Mouse (Mus musculus): ENCODE measurements around the gene Wdr83. TPM values are rescaled to one million over a fixed set of nuclear protein-coding genes. Genes with fewer than 3 reads are reported as not detected.

The Wdr83 gene
- total and polyA plus RNA-seq, 3 experiments, result 27.0 to 58.4 TPM; not detected in 1

DNA sequence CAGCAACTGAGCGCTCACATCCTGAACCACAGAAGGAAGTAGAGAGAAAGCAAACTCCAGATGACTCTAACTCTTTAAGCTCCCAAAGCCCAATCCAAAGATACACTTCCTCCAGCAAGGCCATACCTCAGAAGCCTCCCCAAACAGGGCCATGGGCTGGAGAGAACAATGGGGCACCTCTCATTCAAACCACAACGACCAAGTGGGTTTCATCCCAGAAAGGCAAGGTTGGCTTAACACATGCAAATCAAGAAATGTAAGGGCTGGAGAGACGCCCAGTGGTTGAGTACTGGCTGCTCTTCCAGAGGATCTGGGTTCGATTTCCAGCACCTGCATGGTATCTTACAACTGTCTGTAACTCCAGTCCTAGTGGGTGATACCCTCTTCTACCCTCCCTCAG lies 34.4 kb upstream of the Wdr83 start:
- no peak for TF ChIP-seq NRF1 (IDR thresholded peaks at IDR 0.05; ENCODE audit: insufficient read depth, low read depth, low read length, poor library complexity, severe bottlenecking)
- no peak for TF ChIP-seq MEF2A (IDR thresholded peaks at IDR 0.05; ENCODE audit: extremely low read depth, insufficient replicate concordance, low read depth, low read length, poor library complexity, severe bottlenecking)
- no peak for TF ChIP-seq ELF1 (IDR thresholded peaks at IDR 0.05; ENCODE audit: low read depth, low read length)
- no peak for TF ChIP-seq CTCF (IDR thresholded peaks at IDR 0.05 in 2 of 3, conservative IDR thresholded peaks at IDR 0.05 in 1 of 3; ENCODE audit: control insufficient read depth in 1 of 3, insufficient read depth in 1 of 3, low read depth in 2 of 3, low read length in 3 of 3, poor library complexity in 1 of 3, severe bottlenecking in 1 of 3)
- TF ChIP-seq POLR2A (IDR thresholded peaks at IDR 0.05; ENCODE audit: control insufficient read depth in 1 of 2, insufficient read depth in 1 of 2, low read depth in 1 of 2, low read length in 2 of 2, poor library complexity in 1 of 2), result no peak
- TF ChIP-seq JUND (IDR thresholded peaks at IDR 0.05; ENCODE audit: low read depth, low read length), result no peak
- no peak for TF ChIP-seq HCFC1 (IDR thresholded peaks at IDR 0.05; ENCODE audit: low read depth, low read length)
- TF ChIP-seq CHD2 (IDR thresholded peaks at IDR 0.05; ENCODE audit: low read length), result no peak
- TF ChIP-seq BHLHE40 (IDR thresholded peaks at IDR 0.05; ENCODE audit: borderline replicate concordance, low read depth, low read length), result no peak
- TF ChIP-seq RCOR1 (IDR thresholded peaks at IDR 0.05; ENCODE audit: low read depth, low read length), result no peak
- no peak for TF ChIP-seq USF1 (IDR thresholded peaks at IDR 0.05; ENCODE audit: low read depth, low read length)
- no peak for TF ChIP-seq MAZ (IDR thresholded peaks at IDR 0.05; ENCODE audit: low read depth, low read length)
- no peak for TF ChIP-seq SMC3 (IDR thresholded peaks at IDR 0.05; ENCODE audit: low read depth, low read length)
- no peak for DNase-seq (ENCODE audit: low read depth, low spot score)
- Histone ChIP-seq H3K27me3 (ENCODE audit: control insufficient read depth in 1 of 2, insufficient read depth in 2 of 2, low read length in 2 of 2) (no peaks in the 10 kb centered on the region), H3K27ac (ENCODE audit: control insufficient read depth, low read depth, low read length) (no peak overlapping the region), H3K4me1 (ENCODE audit: control insufficient read depth in 1 of 2, insufficient read depth in 2 of 2, low read length in 2 of 2) (no peaks in the 10 kb centered on the region), H3K9me3 (replicated peaks; ENCODE audit: insufficient read depth, low read length) (no peaks in the 10 kb centered on the region), H3K9ac (ENCODE audit: control insufficient read depth, low read depth, low read length, poor library complexity, severe bottlenecking) (no peak overlapping the region), H3K79me2 (ENCODE audit: control insufficient read depth, insufficient read depth, low read length, poor library complexity) (no peaks in the 10 kb centered on the region), H3K4me3 (ENCODE audit: control insufficient read depth in 1 of 2, insufficient read depth in 1 of 2, low read depth in 2 of 2, low read length in 2 of 2) (no peak overlapping the region), H3K36me3 (ENCODE audit: control insufficient read depth in 1 of 2, insufficient read depth in 2 of 2, low read length in 2 of 2) (no peaks in the 10 kb centered on the region)

DNA sequence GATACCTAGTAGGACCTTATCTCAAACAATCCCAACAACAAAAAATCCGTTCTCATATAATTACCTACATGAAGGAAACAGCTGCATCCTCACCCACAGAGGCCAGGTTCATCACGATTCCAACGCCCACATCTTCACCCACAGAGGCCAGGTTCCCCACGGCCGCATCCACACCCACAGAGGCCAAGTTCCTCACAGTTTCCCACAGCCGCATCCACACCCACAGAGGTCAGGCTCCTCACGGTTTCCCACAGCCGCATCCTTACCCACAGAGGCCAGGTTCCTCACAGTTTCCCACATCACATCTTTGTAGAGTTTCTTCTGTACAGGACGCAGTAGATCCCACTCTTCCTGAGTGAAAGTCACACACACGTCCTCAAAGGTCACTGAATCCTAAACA lies 32.1 kb upstream of the Wdr83 start:
- no peaks in the 10 kb centered on the region for H3K27me3 ChIP-seq (ENCODE audit: control insufficient read depth in 1 of 2, insufficient read depth in 2 of 2, low read length in 2 of 2)
- H3K36me3 ChIP-seq (ENCODE audit: control insufficient read depth in 1 of 2, insufficient read depth in 2 of 2, low read length in 2 of 2), result no peaks in the 10 kb centered on the region
- H3K9me3 ChIP-seq (replicated peaks; ENCODE audit: insufficient read depth, low read length), result no peaks in the 10 kb centered on the region
- no peak overlapping the region for H3K4me3 ChIP-seq (ENCODE audit: control insufficient read depth in 1 of 2, insufficient read depth in 1 of 2, low read depth in 2 of 2, low read length in 2 of 2)
- no peak overlapping the region for H3K9ac ChIP-seq (ENCODE audit: control insufficient read depth, low read depth, low read length, poor library complexity, severe bottlenecking)
- no peak for TF ChIP-seq UBTF (IDR thresholded peaks at IDR 0.05; ENCODE audit: borderline replicate concordance, insufficient read depth, low read depth, low read length)
- TF ChIP-seq POLR2AphosphoS5 (IDR thresholded peaks at IDR 0.05; ENCODE audit: borderline replicate concordance, low read depth, low read length), result no peak
- TF ChIP-seq TAL1 (IDR thresholded peaks at IDR 0.05; ENCODE audit: low read length), result no peak
- no peak for TF ChIP-seq HCFC1 (IDR thresholded peaks at IDR 0.05; ENCODE audit: low read depth, low read length)
- TF ChIP-seq NRF1 (IDR thresholded peaks at IDR 0.05; ENCODE audit: insufficient read depth, low read depth, low read length, poor library complexity, severe bottlenecking), result no peak
- no peak for TF ChIP-seq EP300 (IDR thresholded peaks at IDR 0.05; ENCODE audit: low read depth in 1 of 2, low read length in 2 of 2)
- TF ChIP-seq TBP (IDR thresholded peaks at IDR 0.05; ENCODE audit: low read depth, low read length), result no peak
- no peak for TF ChIP-seq TCF12 (IDR thresholded peaks at IDR 0.05; ENCODE audit: low read depth, low read length)
- no peak for TF ChIP-seq POLR2AphosphoS2 (IDR thresholded peaks at IDR 0.05; ENCODE audit: low read length)
- no peak for TF ChIP-seq MAFK (IDR thresholded peaks at IDR 0.05; ENCODE audit: borderline replicate concordance, low read depth, low read length)
- TF ChIP-seq USF2 (IDR thresholded peaks at IDR 0.05; ENCODE audit: borderline replicate concordance in 1 of 2, insufficient read depth in 1 of 2, low read depth in 1 of 2, low read length in 2 of 2), result no peak
- TF ChIP-seq NELFE (IDR thresholded peaks at IDR 0.05; ENCODE audit: low read depth, low read length), result no peak
- TF ChIP-seq MYB (IDR thresholded peaks at IDR 0.05; ENCODE audit: low read depth, low read length), result no peak
- TF ChIP-seq GABPA (IDR thresholded peaks at IDR 0.05; ENCODE audit: low read depth, low read length), result no peak
- no peak for TF ChIP-seq USF1 (IDR thresholded peaks at IDR 0.05; ENCODE audit: low read depth, low read length)
- no peak for TF ChIP-seq CTCF (IDR thresholded peaks at IDR 0.05 in 2 of 3, conservative IDR thresholded peaks at IDR 0.05 in 1 of 3; ENCODE audit: control insufficient read depth in 1 of 3, insufficient read depth in 1 of 3, low read depth in 2 of 3, low read length in 3 of 3, poor library complexity in 1 of 3, severe bottlenecking in 1 of 3)
- TF ChIP-seq RAD21 (IDR thresholded peaks at IDR 0.05; ENCODE audit: low read depth, low read length), result no peak
- TF ChIP-seq CHD2 (IDR thresholded peaks at IDR 0.05; ENCODE audit: low read length), result no peak
- H3K79me2 ChIP-seq (ENCODE audit: control insufficient read depth, insufficient read depth, low read length, poor library complexity), result no peaks in the 10 kb centered on the region
- H3K27ac ChIP-seq (ENCODE audit: control insufficient read depth, low read depth, low read length), result no peak overlapping the region
- H3K4me1 ChIP-seq (ENCODE audit: control insufficient read depth in 1 of 2, insufficient read depth in 2 of 2, low read length in 2 of 2), result no peaks in the 10 kb centered on the region
- no peak for DNase-seq (ENCODE audit: low read depth, low spot score)
